Mouse (Mus musculus) stomach, embryonic 15.5 days (tissue): Measurements from ENCODE around the gene Gm20390. TPM values are rescaled to one million over a fixed set of nuclear protein-coding genes. Genes with fewer than 3 reads are reported as not detected.
A peak's percentile ranks its signal among the peaks of the same experiment; 100 is the strongest.

Source experiments
- ATAC-seq: fragments of 200-750 bp; cut with Nextera tagmentation; 2 replicates; pipeline ENCODE4 v1.8.0; 2017; ENCODE audit warnings: low read depth, moderate number of reproducible peaks, moderate TSS enrichment; ENCODE audit not compliant: insufficient read depth, low FRiP score
- H3K27ac ChIP-seq: fragments of 300-500 bp; sonication (generic); 2 replicates; pipeline ENCODE4 v1.5.1; 2015; ENCODE audit warnings: mild to moderate bottlenecking, inconsistent platforms
- H3K27me3 ChIP-seq: fragments of 300-500 bp; sonication (generic); replicated peaks from 2 replicates; pipeline ENCODE4 v1.6.1; 2015; ENCODE audit warnings: inconsistent platforms
- H3K36me3 ChIP-seq: fragments of 300-500 bp; sonication (generic); 2 replicates; pipeline ENCODE4 v1.6.1; 2015; ENCODE audit warnings: inconsistent platforms
- H3K4me1 ChIP-seq: fragments of 300-500 bp; sonication (generic); 2 replicates; pipeline ENCODE4 v1.6.1; 2015; ENCODE audit warnings: inconsistent platforms
- H3K4me2 ChIP-seq: fragments of 300-500 bp; sonication (generic); 2 replicates; pipeline ENCODE4 v1.6.1; 2015; ENCODE audit warnings: mild to moderate bottlenecking, inconsistent platforms
- H3K4me3 ChIP-seq: fragments of 300-500 bp; sonication (generic); replicated peaks from 2 replicates; pipeline ENCODE4 v1.5.1; 2015; ENCODE audit warnings: inconsistent platforms
- H3K9ac ChIP-seq: fragments of 300-500 bp; sonication (generic); 2 replicates; pipeline ENCODE4 v1.6.1; 2015; ENCODE audit warnings: inconsistent platforms
- H3K9me3 ChIP-seq: fragments of 300-500 bp; sonication (generic); 2 replicates; pipeline ENCODE4 v1.6.1; 2016; ENCODE audit warnings: inconsistent platforms
- WGBS: fragments of 180-500 bp; shearing (Covaris S2); methylation state at CpG from one replicate; pipeline ENCODE4 v1.1.7; 2015; 5-methylcytosine and 5-hydroxymethylcytosine counted together
- polyA plus RNA-seq: library from polyadenylated mRNA; unstranded; fragments of >200 nt; fragmentation: Nextera tagmentation; extraction: Ambion mirVana; gene quantifications from 2 replicates; pipeline ENCODE4 v1.2.1, GENCODE M21; 2015

The Gm20390 gene
- polyA plus RNA-seq, 1 experiment from 2014 or later: 345 TPM

DNA sequence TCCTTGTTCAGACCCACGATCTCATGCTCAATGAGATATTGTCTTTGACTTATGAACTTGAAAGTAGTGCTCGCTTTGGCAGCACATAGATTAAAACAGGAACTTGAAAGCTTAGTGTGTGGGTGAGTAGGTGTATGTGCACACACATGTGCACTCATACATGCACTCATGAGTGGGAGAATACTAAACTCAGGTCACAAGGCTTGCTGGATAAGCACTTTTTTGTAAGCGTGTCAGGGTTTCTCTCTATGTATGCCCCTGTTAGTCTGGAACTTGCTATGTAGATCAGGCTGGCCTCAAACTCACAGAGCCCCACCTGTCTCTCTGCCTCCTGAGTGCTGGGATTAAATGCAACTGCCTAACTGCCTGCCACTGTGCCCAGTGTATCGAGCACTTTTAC, 18.9 kb upstream of the Gm20390 start:
- Histone ChIP-seq H3K9ac (no peak overlapping the region), H3K9me3 (no peaks in the 10 kb centered on the region), H3K27ac (peak overlapping the region; percentile 71; the same call in 1 of the 2 replicates), H3K4me3 (no peak overlapping the region), H3K4me1 (peaks cover 10% of the 10 kb centered on the region; the same call in 1 of the 2 replicates), H3K4me2 (no peak overlapping the region), H3K27me3 (no peaks in the 10 kb centered on the region), H3K36me3 (no peaks in the 10 kb centered on the region)
- ATAC-seq: no peak
- WGBS: 80% methylated on average over 4 of the region's 4 CpGs

GRCm38 (mm10) chr11:93986298-93986697, 18.2 kb upstream of the Gm20390 start:
- Histone ChIP-seq H3K4me1 (peaks cover 10% of the 10 kb centered on the region; the same call in 1 of the 2 replicates), H3K27ac (no peak overlapping the region), H3K9me3 (no peaks in the 10 kb centered on the region), H3K4me2 (no peak overlapping the region), H3K9ac (no peak overlapping the region), H3K36me3 (no peaks in the 10 kb centered on the region), H3K27me3 (no peaks in the 10 kb centered on the region), H3K4me3 (no peak overlapping the region)
- ATAC-seq: no peak

DNA sequence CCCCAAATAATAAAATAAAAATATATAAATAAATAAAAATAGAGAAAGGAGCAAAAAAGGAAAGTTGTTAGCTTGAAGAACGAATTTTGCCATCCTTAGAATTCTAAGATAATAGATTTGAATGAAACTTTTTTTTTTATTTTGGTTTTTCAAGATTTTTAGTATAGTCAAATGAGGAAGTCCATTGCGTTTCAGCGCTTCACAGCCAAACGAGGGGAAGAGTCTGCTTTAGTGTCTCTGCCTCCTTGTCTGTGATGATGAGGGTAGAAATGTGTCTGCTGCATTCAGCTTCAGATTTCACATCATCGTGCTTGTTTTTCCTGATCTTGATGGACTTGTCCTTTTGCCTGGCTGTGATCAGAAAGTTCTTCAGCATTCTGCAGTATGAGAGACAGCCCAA, 17.2 kb upstream of the Gm20390 start:
- Histone ChIP-seq H3K27ac (no peak overlapping the region), H3K27me3 (no peaks in the 10 kb centered on the region), H3K9ac (no peak overlapping the region), H3K4me3 (no peak overlapping the region), H3K4me1 (peaks cover 10% of the 10 kb centered on the region; the same call in 1 of the 2 replicates), H3K4me2 (no peak overlapping the region), H3K9me3 (no peaks in the 10 kb centered on the region), H3K36me3 (no peaks in the 10 kb centered on the region)
- ATAC-seq: no peak
- 82% methylated on average over 5 of the region's 5 CpGs for WGBS

DNA sequence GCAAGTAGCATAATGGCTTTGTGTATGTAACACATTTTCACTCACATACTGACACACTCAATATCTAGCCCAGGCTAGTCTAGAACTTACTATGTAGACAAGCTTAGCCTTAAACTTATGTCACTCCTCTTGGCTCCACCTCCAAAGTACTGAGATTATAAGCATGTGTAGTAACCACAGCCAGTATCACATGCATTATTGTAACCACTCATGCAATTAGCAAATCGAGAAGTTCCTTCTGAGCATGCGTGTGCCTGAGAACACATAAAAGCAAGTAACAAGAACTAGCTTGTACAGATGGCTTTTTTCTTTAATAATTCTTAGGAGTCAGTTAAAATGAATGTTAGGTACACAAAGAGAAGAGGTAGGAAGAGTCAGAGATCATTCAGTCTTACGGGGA, 16.5 kb upstream of the Gm20390 start:
- Histone ChIP-seq H3K27me3 (no peaks in the 10 kb centered on the region), H3K4me3 (no peak overlapping the region), H3K36me3 (no peaks in the 10 kb centered on the region), H3K4me1 (peaks cover 10% of the 10 kb centered on the region; the same call in 1 of the 2 replicates), H3K4me2 (no peak overlapping the region), H3K9me3 (no peaks in the 10 kb centered on the region), H3K27ac (no peak overlapping the region), H3K9ac (no peak overlapping the region)
- 89% methylated on average over 3 of the region's 3 CpGs for WGBS
- ATAC-seq: no peak

GRCm38 (mm10) chr11:93979502-93980049, 11.5 kb upstream of the Gm20390 start:
- no peak for ATAC-seq
- no peak overlapping the region for H3K4me3 ChIP-seq
- 31% methylated on average over 6 of the region's 6 CpGs for WGBS

GRCm38 (mm10) chr11:93972951-93973350, 4.9 kb upstream of the Gm20390 start:
- Histone ChIP-seq H3K27me3 (no peaks in the 10 kb centered on the region), H3K36me3 (no peaks in the 10 kb centered on the region), H3K9ac (no peak overlapping the region), H3K4me1 (peaks cover 5% of the 10 kb centered on the region; the same call in 1 of the 2 replicates), H3K9me3 (no peaks in the 10 kb centered on the region), H3K4me3 (no peak overlapping the region), H3K4me2 (no peak overlapping the region), H3K27ac (no peak overlapping the region)
- 82% methylated on average over 5 of the region's 5 CpGs for WGBS
- no peak for ATAC-seq

More at GRCm38 (mm10) chr11:93979502-93980049, 11.5 kb upstream of the Gm20390 start:
- no peak overlapping the region for H3K9ac ChIP-seq
- no peaks in the 10 kb centered on the region for H3K9me3 ChIP-seq
- H3K27ac ChIP-seq: no peak overlapping the region
- H3K4me1 ChIP-seq: no peaks in the 10 kb centered on the region
- no peak overlapping the region for H3K4me2 ChIP-seq
- H3K36me3 ChIP-seq: no peaks in the 10 kb centered on the region
- H3K27me3 ChIP-seq: no peaks in the 10 kb centered on the region

DNA sequence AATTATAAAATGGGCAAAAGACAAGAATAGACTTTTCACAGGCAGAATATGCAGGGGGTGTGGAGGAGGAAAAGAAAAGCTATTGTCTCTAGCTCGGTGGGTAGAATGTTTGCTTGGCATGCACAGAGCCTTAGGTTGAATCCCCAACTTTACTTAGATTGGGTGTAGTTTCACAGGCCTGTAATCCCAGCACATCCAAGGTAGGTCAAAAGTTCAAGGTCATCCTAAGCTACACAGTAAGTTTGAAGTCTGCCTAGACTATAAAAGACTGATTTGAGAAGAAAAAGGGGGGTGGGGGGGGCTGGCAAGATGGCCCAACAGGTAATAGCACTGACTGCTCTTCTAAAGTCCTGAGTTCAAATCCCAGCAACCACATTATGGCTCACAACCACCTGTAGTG, 1.7 kb upstream of the Gm20390 start:
- Histone ChIP-seq H3K27ac (no peak overlapping the region), H3K4me1 (peaks cover 10% of the 10 kb centered on the region; the same call in 1 of the 2 replicates), H3K4me2 (no peak overlapping the region), H3K4me3 (no peak overlapping the region), H3K9ac (no peak overlapping the region), H3K36me3 (peaks cover 11% of the 10 kb centered on the region; the same call in 1 of the 2 replicates), H3K27me3 (no peaks in the 10 kb centered on the region), H3K9me3 (no peaks in the 10 kb centered on the region)
- ATAC-seq: no peak
- 63% methylated on average over 1 of the region's 1 CpGs for WGBS

DNA sequence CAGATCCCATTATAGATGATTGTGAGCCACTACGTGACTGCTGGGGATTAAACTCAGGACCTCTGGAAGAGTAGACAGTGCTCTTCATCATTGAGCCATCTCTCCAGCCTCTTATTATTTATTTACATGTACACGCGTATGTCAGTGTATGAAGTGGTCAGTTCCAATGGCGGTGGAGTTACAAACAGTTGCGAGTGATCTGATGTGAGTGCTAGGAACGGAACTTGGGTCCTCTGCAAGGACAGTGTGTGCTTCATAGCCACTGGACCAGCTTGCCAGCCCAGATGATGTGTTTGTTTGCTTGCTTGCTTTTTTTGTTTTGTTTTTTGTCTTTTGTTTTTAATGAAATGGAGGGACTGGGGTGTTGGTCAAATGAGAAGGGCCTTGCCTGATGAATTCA, 1.1 kb upstream of the Gm20390 start:
- no peaks in the 10 kb centered on the region for H3K27me3 ChIP-seq
- WGBS: 89% methylated on average over 6 of the region's 6 CpGs
- no peak overlapping the region for H3K9ac ChIP-seq
- H3K27ac ChIP-seq: no peak overlapping the region
- H3K9me3 ChIP-seq: no peaks in the 10 kb centered on the region
- H3K4me1 ChIP-seq: peaks cover 10% of the 10 kb centered on the region; the same call in 1 of the 2 replicates
- peaks cover 17% of the 10 kb centered on the region for H3K36me3 ChIP-seq
- H3K4me2 ChIP-seq: no peak overlapping the region
- no peak for ATAC-seq
- H3K4me3 ChIP-seq: no peak overlapping the region

DNA sequence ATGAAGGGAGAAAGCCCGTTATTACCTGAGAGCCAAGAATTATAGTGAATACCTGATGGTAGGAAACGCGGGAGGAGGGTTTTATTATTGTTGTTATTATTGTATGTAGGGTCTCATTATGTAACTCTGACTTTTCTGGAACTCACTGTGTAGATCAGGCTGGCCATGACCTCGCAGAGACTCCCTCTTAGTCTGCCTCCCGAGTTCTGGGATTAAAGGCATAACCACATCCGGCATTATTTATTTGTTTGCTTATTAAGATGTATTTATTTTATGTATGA, 695 bp upstream of the Gm20390 start:
- peaks cover 10% of the 10 kb centered on the region; the same call in 1 of the 2 replicates for H3K4me1 ChIP-seq
- no peak for ATAC-seq

GRCm38 (mm10) chr11:93967381-93967780, 712 bp downstream of the Gm20390 start:
- peak overlapping the region; percentile 27 for H3K9ac ChIP-seq
- peaks cover 10% of the 10 kb centered on the region; the same call in 1 of the 2 replicates for H3K4me1 ChIP-seq
- peaks cover 25% of the 10 kb centered on the region for H3K36me3 ChIP-seq
- no peak for ATAC-seq
- H3K4me3 ChIP-seq: peak overlapping the region; percentile 64
- peak overlapping the region; percentile 78 for H3K4me2 ChIP-seq
- no peaks in the 10 kb centered on the region for H3K9me3 ChIP-seq
- H3K27me3 ChIP-seq: no peaks in the 10 kb centered on the region
- peak overlapping the region; percentile 51 for H3K27ac ChIP-seq
- 3% methylated on average over 11 of the region's 11 CpGs for WGBS

More for the DNA sequence above, 695 bp upstream of the Gm20390 start:
- peaks cover 21% of the 10 kb centered on the region for H3K36me3 ChIP-seq
- 50% methylated on average over 6 of the region's 6 CpGs for WGBS
- peak overlapping the region; percentile 64 for H3K4me3 ChIP-seq
- H3K4me2 ChIP-seq: peak overlapping the region; percentile 51
- H3K27ac ChIP-seq: no peak overlapping the region
- no peaks in the 10 kb centered on the region for H3K27me3 ChIP-seq
- H3K9ac ChIP-seq: no peak overlapping the region
- no peaks in the 10 kb centered on the region for H3K9me3 ChIP-seq

DNA sequence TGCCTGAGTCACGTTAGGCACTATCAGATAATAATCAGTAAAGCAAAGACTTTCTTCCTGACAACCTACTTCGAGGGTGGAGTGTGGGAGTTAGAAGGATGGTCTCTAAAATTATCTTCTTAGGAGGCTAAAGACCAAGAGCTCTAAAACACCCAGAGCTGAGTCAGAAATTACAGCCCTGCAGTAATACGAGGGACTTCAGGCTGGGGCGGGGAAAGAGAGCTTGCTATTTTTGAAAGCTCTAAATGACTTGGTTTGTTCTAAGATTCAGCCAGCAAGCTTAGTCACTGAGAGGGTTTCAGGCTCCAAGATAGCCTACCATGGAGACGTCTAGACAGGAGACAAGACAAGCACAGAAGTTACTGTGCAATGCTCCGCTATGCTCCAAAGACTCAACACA, 2.7 kb downstream of the Gm20390 start:
- Histone ChIP-seq H3K36me3 (peaks cover 37% of the 10 kb centered on the region), H3K4me2 (no peak overlapping the region), H3K4me1 (peaks cover 10% of the 10 kb centered on the region; the same call in 1 of the 2 replicates), H3K27ac (no peak overlapping the region), H3K4me3 (no peak overlapping the region), H3K9me3 (no peaks in the 10 kb centered on the region), H3K27me3 (no peaks in the 10 kb centered on the region), H3K9ac (no peak overlapping the region)
- no peak for ATAC-seq
- 85% methylated on average over 6 of the region's 6 CpGs for WGBS

DNA sequence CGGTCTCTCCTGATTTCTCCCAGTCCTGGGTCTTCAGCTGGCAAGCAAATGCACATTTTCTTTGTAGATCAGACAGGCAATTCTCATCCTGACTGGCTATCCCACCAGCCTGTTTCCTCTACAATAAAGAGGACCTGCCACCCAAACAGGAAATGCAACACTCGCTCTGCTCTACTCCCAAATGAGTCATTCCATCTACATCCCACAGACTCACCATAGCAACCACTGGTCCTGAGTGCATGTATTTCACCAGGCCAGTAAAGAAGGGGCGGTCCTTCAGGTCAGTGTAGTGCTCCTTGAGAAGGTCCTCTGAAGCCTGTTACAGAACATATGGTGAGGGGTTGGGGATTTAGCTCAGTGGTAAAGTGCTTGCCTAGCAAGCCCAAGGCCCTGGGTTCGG, 5.1 kb downstream of the Gm20390 start:
- Histone ChIP-seq H3K4me3 (no peak overlapping the region), H3K27me3 (no peaks in the 10 kb centered on the region), H3K9ac (no peak overlapping the region), H3K27ac (no peak overlapping the region), H3K4me2 (no peak overlapping the region), H3K9me3 (no peaks in the 10 kb centered on the region), H3K36me3 (peaks cover 41% of the 10 kb centered on the region), H3K4me1 (0 out of 2 replicates have a peak, but pooled peaks cover 5% of the 10 kb centered on the region)
- 86% methylated on average over 4 of the region's 4 CpGs for WGBS
- no peak for ATAC-seq

- no peak overlapping the region for H3K4me2 ChIP-seq
Measured at GRCm38 (mm10) chr11:93961482-93961881, 6.6 kb downstream of the Gm20390 start.

More at GRCm38 (mm10) chr11:93961482-93961881, 6.6 kb downstream of the Gm20390 start:
- Histone ChIP-seq H3K36me3 (peaks cover 46% of the 10 kb centered on the region), H3K4me3 (no peak overlapping the region), H3K27ac (no peak overlapping the region), H3K27me3 (no peaks in the 10 kb centered on the region), H3K9ac (no peak overlapping the region), H3K4me1 (peaks cover 5% of the 10 kb centered on the region), H3K9me3 (no peaks in the 10 kb centered on the region)
- ATAC-seq: no peak
- 74% methylated on average over 6 of the region's 6 CpGs for WGBS
